Mouse (Mus musculus) midbrain, embryonic 16.5 days (tissue): ENCODE measurements around the gene Ypel3. TPM values are rescaled to one million over a fixed set of nuclear protein-coding genes. Genes with fewer than 3 reads are reported as not detected.
A peak's percentile ranks its signal among the peaks of the same experiment; 100 is the strongest.

ENCODE experiments used
- ATAC-seq: fragments of 200-750 bp; cut with Nextera tagmentation; 2 replicates; pipeline ENCODE4 v1.8.0; 2017; ENCODE audit warnings: moderate TSS enrichment
- H3K27ac ChIP-seq: fragments of 300-500 bp; sonication (generic); 2 replicates; pipeline ENCODE4 v1.5.1; 2014; ENCODE audit warnings: mild to moderate bottlenecking, low read length, mixed read lengths
- H3K27me3 ChIP-seq: fragments of 300-500 bp; sonication (generic); 2 replicates; pipeline ENCODE4 v1.6.1; 2014; ENCODE audit warnings: low read depth, low read length, mixed read lengths; ENCODE audit not compliant: control insufficient read depth, insufficient read depth
- H3K36me3 ChIP-seq: fragments of 300-500 bp; sonication (generic); 2 replicates; pipeline ENCODE4 v1.6.1; 2014; ENCODE audit warnings: mild to moderate bottlenecking, low read length, moderate library complexity, mixed read lengths; ENCODE audit not compliant: control insufficient read depth, insufficient read depth
- H3K4me1 ChIP-seq: fragments of 300-500 bp; sonication (generic); 2 replicates; pipeline ENCODE4 v1.6.1; 2014; ENCODE audit warnings: mild to moderate bottlenecking, low read length, mixed read lengths; ENCODE audit not compliant: control insufficient read depth, insufficient read depth
- H3K4me2 ChIP-seq: fragments of 300-500 bp; sonication (generic); 2 replicates; pipeline ENCODE4 v1.6.1; 2014; ENCODE audit warnings: mild to moderate bottlenecking, low read length, mixed read lengths
- H3K4me3 ChIP-seq: fragments of 300-500 bp; sonication (generic); 2 replicates; pipeline ENCODE4 v1.5.1; 2014; ENCODE audit warnings: low read depth, mild to moderate bottlenecking, low read length, moderate library complexity, mixed read lengths
- H3K9ac ChIP-seq: fragments of 300-500 bp; sonication (generic); 2 replicates; pipeline ENCODE4 v1.6.1; 2014; ENCODE audit warnings: low read depth, low read length, mixed read lengths
- H3K9me3 ChIP-seq: fragments of 300-500 bp; sonication (generic); replicated peaks from 2 replicates; pipeline ENCODE4 v1.6.1; 2014; ENCODE audit warnings: mild to moderate bottlenecking, low read length, mixed read lengths; ENCODE audit not compliant: control insufficient read depth, poor library complexity, severe bottlenecking
- WGBS: fragments of 180-500 bp; shearing (Covaris S2); extraction: QIAGEN DNeasy Blood & Tissue Kit; methylation state at CpG from one replicate; pipeline ENCODE4 v1.1.7; 2014; 5-methylcytosine and 5-hydroxymethylcytosine counted together
- polyA plus RNA-seq: library from polyadenylated mRNA; unstranded; fragments of >200 nt; fragmentation: Nextera tagmentation; extraction: Ambion mirVana; gene quantifications from 2 replicates; pipeline ENCODE4 v1.2.1, GENCODE M21; 2015

Ypel3 gene
- polyA plus RNA-seq, 1 experiment from 2014 or later, result 191 TPM

- ATAC-seq, result no peak
- H3K9ac ChIP-seq, result no peak overlapping the region
- no peak overlapping the region; the same call in 1 of the 2 replicates for H3K4me3 ChIP-seq
- H3K27ac ChIP-seq, result no peak overlapping the region
- no peaks in the 10 kb centered on the region for H3K9me3 ChIP-seq
- no peaks in the 10 kb centered on the region for H3K27me3 ChIP-seq
- WGBS, result 76% methylated on average over 5 of the region's 5 CpGs
- H3K36me3 ChIP-seq, result no peaks in the 10 kb centered on the region
- H3K4me1 ChIP-seq, result peaks cover 15% of the 10 kb centered on the region
- peak overlapping the region; percentile 89; the same call in 1 of the 2 replicates for H3K4me2 ChIP-seq
Measured at GRCm38 (mm10) chr7:126809723-126810369, 33.1 kb downstream of the Ypel3 start.

GRCm38 (mm10) chr7:126815726-126816222, 39.0 kb downstream of the Ypel3 start:
- Histone ChIP-seq H3K9me3 (no peaks in the 10 kb centered on the region), H3K9ac (no peak overlapping the region), H3K27me3 (no peaks in the 10 kb centered on the region), H3K4me3 (no peak overlapping the region), H3K36me3 (no peaks in the 10 kb centered on the region), H3K4me2 (no peak overlapping the region), H3K27ac (no peak overlapping the region), H3K4me1 (no peaks in the 10 kb centered on the region)
- WGBS, result 50% methylated on average over 8 of the region's 8 CpGs
- ATAC-seq, result no peak

GRCm38 (mm10) chr7:126816494-126816893, 39.7 kb downstream of the Ypel3 start:
- no peaks in the 10 kb centered on the region for H3K36me3 ChIP-seq
- WGBS, result 88% methylated on average over 8 of the region's 8 CpGs
- no peak overlapping the region for H3K27ac ChIP-seq
- H3K4me1 ChIP-seq, result no peaks in the 10 kb centered on the region
- no peak overlapping the region for H3K4me2 ChIP-seq
- H3K4me3 ChIP-seq, result no peak overlapping the region
- no peak overlapping the region for H3K9ac ChIP-seq
- H3K9me3 ChIP-seq, result no peaks in the 10 kb centered on the region
- no peak for ATAC-seq
- no peaks in the 10 kb centered on the region for H3K27me3 ChIP-seq

GRCm38 (mm10) chr7:126817595-126817994, 40.8 kb downstream of the Ypel3 start:
- no peaks in the 10 kb centered on the region for H3K27me3 ChIP-seq
- no peak overlapping the region for H3K4me2 ChIP-seq
- ATAC-seq, result no peak
- H3K4me3 ChIP-seq, result no peak overlapping the region
- WGBS, result 82% methylated on average over 7 of the region's 7 CpGs
- no peaks in the 10 kb centered on the region for H3K36me3 ChIP-seq
- no peaks in the 10 kb centered on the region for H3K9me3 ChIP-seq
- H3K27ac ChIP-seq, result no peak overlapping the region
- H3K9ac ChIP-seq, result no peak overlapping the region
- peaks cover 7% of the 10 kb centered on the region for H3K4me1 ChIP-seq

- Histone ChIP-seq H3K4me2 (no peak overlapping the region), H3K4me3 (no peak overlapping the region), H3K9me3 (no peaks in the 10 kb centered on the region), H3K36me3 (no peaks in the 10 kb centered on the region), H3K27ac (no peak overlapping the region), H3K9ac (no peak overlapping the region), H3K27me3 (no peaks in the 10 kb centered on the region), H3K4me1 (peaks cover 10% of the 10 kb centered on the region)
- WGBS, result 43% methylated on average over 1 of the region's 1 CpGs
- no peak for ATAC-seq
Measured at GRCm38 (mm10) chr7:126818818-126819217, 42.1 kb downstream of the Ypel3 start.

GRCm38 (mm10) chr7:126821835-126822511, 45.2 kb downstream of the Ypel3 start:
- 26% methylated on average over 7 of the region's 7 CpGs for WGBS

GRCm38 (mm10) chr7:126822741-126823140, 46.0 kb downstream of the Ypel3 start:
- H3K4me1 ChIP-seq, result peaks cover 32% of the 10 kb centered on the region
- H3K4me3 ChIP-seq, result peak overlapping the region; percentile 78
- 2% methylated on average over 9 of the region's 9 CpGs for WGBS
- ATAC-seq, result peak; percentile 40
- peak overlapping the region; percentile 96 for H3K9ac ChIP-seq
- peak overlapping the region; percentile 94 for H3K27ac ChIP-seq
- H3K36me3 ChIP-seq, result no peaks in the 10 kb centered on the region
- no peaks in the 10 kb centered on the region for H3K27me3 ChIP-seq
- peak overlapping the region; percentile 82 for H3K4me2 ChIP-seq
- H3K9me3 ChIP-seq, result no peaks in the 10 kb centered on the region

More at GRCm38 (mm10) chr7:126821835-126822511, 45.2 kb downstream of the Ypel3 start:
- H3K4me1 ChIP-seq, result peaks cover 32% of the 10 kb centered on the region
- peak overlapping the region; percentile 96 for H3K9ac ChIP-seq
- peak overlapping the region; percentile 78 for H3K4me3 ChIP-seq
- H3K36me3 ChIP-seq, result no peaks in the 10 kb centered on the region
- H3K9me3 ChIP-seq, result no peaks in the 10 kb centered on the region
- H3K27ac ChIP-seq, result peak overlapping the region; percentile 94
- H3K27me3 ChIP-seq, result no peaks in the 10 kb centered on the region
- H3K4me2 ChIP-seq, result peak overlapping the region; percentile 82
- ATAC-seq, result no peak

GRCm38 (mm10) chr7:126823202-126823711, 46.5 kb downstream of the Ypel3 start:
- Histone ChIP-seq H3K27me3 (no peaks in the 10 kb centered on the region), H3K36me3 (no peaks in the 10 kb centered on the region), H3K9ac (peak overlapping the region; percentile 96), H3K4me3 (peak overlapping the region; percentile 78), H3K9me3 (no peaks in the 10 kb centered on the region), H3K4me2 (peak overlapping the region; percentile 82), H3K27ac (peak overlapping the region; percentile 94), H3K4me1 (peaks cover 32% of the 10 kb centered on the region)
- under 1% methylated on average over 11 of the region's 19 CpGs for WGBS
- peak; percentile 84 for ATAC-seq

GRCm38 (mm10) chr7:126823940-126824339, 47.2 kb downstream of the Ypel3 start:
- Histone ChIP-seq H3K9me3 (no peaks in the 10 kb centered on the region), H3K4me1 (peaks cover 32% of the 10 kb centered on the region), H3K9ac (peak overlapping the region; percentile 96), H3K4me2 (peak overlapping the region; percentile 82), H3K27me3 (no peaks in the 10 kb centered on the region), H3K36me3 (no peaks in the 10 kb centered on the region; the same call in 1 of the 2 replicates), H3K27ac (peak overlapping the region; percentile 94), H3K4me3 (peak overlapping the region; percentile 78)
- peak; percentile 23; the same call in 1 of the 2 replicates for ATAC-seq
- 5% methylated on average over 10 of the region's 10 CpGs for WGBS
